Mouse (Mus musculus): ENCODE data around the gene March10. TPM values are rescaled to one million over a fixed set of nuclear protein-coding genes. Genes with fewer than 3 reads are reported as not detected.

The March10 gene
- not detected in 2 replicates for polyA plus RNA-seq (2014; fragmentation: Nextera tagmentation; extraction: Ambion mirVana)

- WGBS: under 1% methylated on average over 35 of the region's 35 CpGs
- Histone ChIP-seq H3K4me3 (ENCODE audit: low read length) (peak within 1 kb of the TSS; percentile 47), H3K9me3 (ENCODE audit: control insufficient read depth, low read length) (no peaks in the 10 kb centered on the region), H3K9ac (ENCODE audit: low read depth, low read length) (peak within 1 kb of the TSS; percentile 54), H3K27me3 (ENCODE audit: control insufficient read depth, insufficient read depth, low read length) (no peaks in the 10 kb centered on the region), H3K4me1 (ENCODE audit: control insufficient read depth, insufficient read depth, low read length) (peaks cover 6% of the 10 kb centered on the region), H3K36me3 (ENCODE audit: control insufficient read depth, insufficient read depth, low read length) (no peaks in the 10 kb centered on the region), H3K4me2 (replicated peaks; ENCODE audit: low read depth, low read length) (peak within 1 kb of the TSS; percentile 83), H3K27ac (ENCODE audit: low read depth, low read length) (no peak within 1 kb of the TSS)
- ATAC-seq (ENCODE audit: low FRiP score, low TSS enrichment): peak; percentile 54; the same call in 1 of the 2 replicates
Observed at GRCm38 (mm10) chr11:105456497-105456907, at the start of gene March10. Gene March10 (minus strand): TSS chr11:105456735.

- Histone ChIP-seq H3K4me3 (ENCODE audit: low read length) (no peak overlapping the region), H3K9me3 (ENCODE audit: control insufficient read depth, low read length) (no peaks in the 10 kb centered on the region), H3K36me3 (ENCODE audit: control insufficient read depth, insufficient read depth, low read length) (no peaks in the 10 kb centered on the region), H3K27me3 (ENCODE audit: control insufficient read depth, insufficient read depth, low read length) (no peaks in the 10 kb centered on the region), H3K4me2 (replicated peaks; ENCODE audit: low read depth, low read length) (no peak overlapping the region), H3K27ac (ENCODE audit: low read depth, low read length) (no peak overlapping the region), H3K9ac (ENCODE audit: low read depth, low read length) (no peak overlapping the region), H3K4me1 (ENCODE audit: control insufficient read depth, insufficient read depth, low read length) (no peaks in the 10 kb centered on the region; the same call in 1 of the 2 replicates)
- no peak for ATAC-seq (ENCODE audit: low FRiP score, low TSS enrichment)
- 77% methylated on average over 11 of the region's 11 CpGs for WGBS
Observed at GRCm38 (mm10) chr11:105506322-105506721, 49.8 kb upstream of the March10 start.

- H3K4me3 ChIP-seq (ENCODE audit: low read length): no peak overlapping the region
- no peak overlapping the region for H3K9ac ChIP-seq (ENCODE audit: low read depth, low read length)
- H3K36me3 ChIP-seq (ENCODE audit: control insufficient read depth, insufficient read depth, low read length): no peaks in the 10 kb centered on the region
- no peaks in the 10 kb centered on the region; the same call in 1 of the 2 replicates for H3K4me1 ChIP-seq (ENCODE audit: control insufficient read depth, insufficient read depth, low read length)
- H3K27ac ChIP-seq (ENCODE audit: low read depth, low read length): no peak overlapping the region
- H3K27me3 ChIP-seq (ENCODE audit: control insufficient read depth, insufficient read depth, low read length): no peaks in the 10 kb centered on the region
- no peaks in the 10 kb centered on the region for H3K9me3 ChIP-seq (ENCODE audit: control insufficient read depth, low read length)
- no peak for ATAC-seq (ENCODE audit: low FRiP score, low TSS enrichment)
- WGBS: 81% methylated on average over 3 of the region's 3 CpGs
- no peak overlapping the region for H3K4me2 ChIP-seq (replicated peaks; ENCODE audit: low read depth, low read length)
Observed at GRCm38 (mm10) chr11:105505038-105505437, 48.5 kb upstream of the March10 start.

DNA sequence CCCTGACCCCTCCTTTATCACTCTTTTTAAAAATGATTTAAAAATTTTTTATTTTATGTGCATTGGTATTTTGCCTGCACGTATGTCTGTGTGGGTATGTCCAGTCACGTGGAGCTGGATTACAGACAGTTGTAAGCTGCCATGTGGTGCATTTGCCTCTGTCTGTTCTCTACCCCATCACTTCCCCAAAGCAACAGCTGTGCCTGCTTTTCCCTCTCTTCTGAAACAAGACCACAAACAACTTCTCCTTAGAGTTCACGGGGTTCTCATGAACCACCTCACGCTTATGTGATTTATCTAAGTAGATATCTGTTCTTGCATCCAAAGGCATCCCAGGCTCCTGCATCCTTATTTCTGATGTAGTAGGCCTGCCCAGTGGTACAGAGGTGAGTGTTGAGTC is 45.8 kb upstream of the March10 start:
- no peaks in the 10 kb centered on the region for H3K36me3 ChIP-seq (ENCODE audit: control insufficient read depth, insufficient read depth, low read length)
- no peak overlapping the region for H3K4me3 ChIP-seq (ENCODE audit: low read length)
- 90% methylated on average over 4 of the region's 4 CpGs for WGBS
- no peaks in the 10 kb centered on the region; the same call in 1 of the 2 replicates for H3K4me1 ChIP-seq (ENCODE audit: control insufficient read depth, insufficient read depth, low read length)
- no peaks in the 10 kb centered on the region for H3K27me3 ChIP-seq (ENCODE audit: control insufficient read depth, insufficient read depth, low read length)
- no peak for ATAC-seq (ENCODE audit: low FRiP score, low TSS enrichment)
- no peak overlapping the region for H3K9ac ChIP-seq (ENCODE audit: low read depth, low read length)
- H3K9me3 ChIP-seq (ENCODE audit: control insufficient read depth, low read length): no peaks in the 10 kb centered on the region
- H3K4me2 ChIP-seq (replicated peaks; ENCODE audit: low read depth, low read length): no peak overlapping the region
- no peak overlapping the region for H3K27ac ChIP-seq (ENCODE audit: low read depth, low read length)

DNA sequence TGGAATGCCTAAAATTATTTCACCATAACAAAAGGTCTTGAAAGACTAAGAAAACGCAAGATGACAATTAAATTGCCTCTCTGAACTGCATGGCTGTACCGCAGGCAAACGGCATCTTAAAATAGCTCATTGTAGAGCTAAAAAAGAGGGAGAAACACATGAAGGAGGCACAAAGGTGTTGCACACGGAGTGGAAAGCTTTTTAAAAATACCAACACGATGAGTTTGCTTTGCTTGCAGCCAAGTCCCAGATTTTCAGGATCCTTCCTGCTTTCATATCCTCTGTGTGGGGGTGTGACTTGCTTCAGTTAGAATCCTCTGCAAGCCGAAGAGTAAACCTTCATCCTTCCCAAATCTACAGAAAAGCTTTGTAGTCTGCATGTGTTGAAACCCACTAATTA is 41.0 kb upstream of the March10 start:
- no peak for ATAC-seq (ENCODE audit: low FRiP score, low TSS enrichment)
- WGBS: 70% methylated on average over 6 of the region's 6 CpGs

GRCm38 (mm10) chr11:105496665-105497064 is 40.1 kb upstream of the March10 start:
- Histone ChIP-seq H3K9me3 (ENCODE audit: control insufficient read depth, low read length) (no peaks in the 10 kb centered on the region), H3K4me2 (replicated peaks; ENCODE audit: low read depth, low read length) (no peak overlapping the region; the same call in 1 of the 2 replicates), H3K4me1 (ENCODE audit: control insufficient read depth, insufficient read depth, low read length) (peaks cover 9% of the 10 kb centered on the region; the same call in 1 of the 2 replicates), H3K27ac (ENCODE audit: low read depth, low read length) (no peak overlapping the region), H3K36me3 (ENCODE audit: control insufficient read depth, insufficient read depth, low read length) (no peaks in the 10 kb centered on the region), H3K9ac (ENCODE audit: low read depth, low read length) (no peak overlapping the region), H3K27me3 (ENCODE audit: control insufficient read depth, insufficient read depth, low read length) (no peaks in the 10 kb centered on the region), H3K4me3 (ENCODE audit: low read length) (no peak overlapping the region)
- 54% methylated on average over 7 of the region's 7 CpGs for WGBS
- no peak for ATAC-seq (ENCODE audit: low FRiP score, low TSS enrichment)

More for the DNA sequence above, 41.0 kb upstream of the March10 start:
- no peak overlapping the region for H3K4me3 ChIP-seq (ENCODE audit: low read length)
- H3K4me1 ChIP-seq (ENCODE audit: control insufficient read depth, insufficient read depth, low read length): peaks cover 9% of the 10 kb centered on the region; the same call in 1 of the 2 replicates
- H3K27me3 ChIP-seq (ENCODE audit: control insufficient read depth, insufficient read depth, low read length): no peaks in the 10 kb centered on the region
- no peak overlapping the region for H3K4me2 ChIP-seq (replicated peaks; ENCODE audit: low read depth, low read length)
- no peaks in the 10 kb centered on the region for H3K9me3 ChIP-seq (ENCODE audit: control insufficient read depth, low read length)
- H3K27ac ChIP-seq (ENCODE audit: low read depth, low read length): no peak overlapping the region
- no peaks in the 10 kb centered on the region for H3K36me3 ChIP-seq (ENCODE audit: control insufficient read depth, insufficient read depth, low read length)
- no peak overlapping the region for H3K9ac ChIP-seq (ENCODE audit: low read depth, low read length)

DNA sequence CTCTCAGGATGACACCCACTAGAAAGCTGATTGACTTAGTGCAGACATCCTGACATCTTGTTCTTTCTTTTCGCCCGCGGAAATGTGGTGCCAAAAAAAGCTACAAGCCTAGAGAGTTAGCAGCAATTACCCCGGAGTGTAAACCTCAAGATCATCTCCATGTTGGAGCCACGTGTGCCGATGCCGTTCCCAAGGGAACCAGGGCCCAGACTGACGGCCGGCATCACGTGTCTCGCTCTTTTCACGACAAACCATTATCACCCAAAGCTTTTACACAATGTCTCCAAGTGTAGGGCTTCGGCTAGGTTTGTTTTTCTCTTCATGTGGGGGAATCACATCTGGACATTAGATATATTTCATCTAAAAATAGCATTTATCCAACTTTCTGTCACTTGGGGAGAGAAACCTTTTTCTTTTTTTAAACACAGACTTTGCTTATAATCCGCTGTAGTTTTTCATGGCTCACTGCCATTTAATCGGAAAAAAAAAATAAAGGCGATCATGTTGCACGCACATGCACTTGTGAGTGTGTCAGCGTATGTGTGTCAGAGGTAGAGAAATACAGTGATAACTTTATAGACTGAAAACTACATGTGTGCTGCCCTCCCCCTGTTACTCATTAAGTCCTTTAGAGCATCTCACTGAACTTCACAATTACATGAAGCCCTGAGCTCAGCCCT is 39.2 kb upstream of the March10 start:
- Histone ChIP-seq H3K4me3 (ENCODE audit: low read length) (no peak overlapping the region), H3K27me3 (ENCODE audit: control insufficient read depth, insufficient read depth, low read length) (no peaks in the 10 kb centered on the region), H3K4me2 (replicated peaks; ENCODE audit: low read depth, low read length) (no peak overlapping the region), H3K36me3 (ENCODE audit: control insufficient read depth, insufficient read depth, low read length) (no peaks in the 10 kb centered on the region), H3K27ac (ENCODE audit: low read depth, low read length) (no peak overlapping the region), H3K9ac (ENCODE audit: low read depth, low read length) (no peak overlapping the region), H3K4me1 (ENCODE audit: control insufficient read depth, insufficient read depth, low read length) (peaks cover 9% of the 10 kb centered on the region; the same call in 1 of the 2 replicates), H3K9me3 (ENCODE audit: control insufficient read depth, low read length) (no peaks in the 10 kb centered on the region)
- ATAC-seq (ENCODE audit: low FRiP score, low TSS enrichment): no peak
- WGBS: 60% methylated on average over 18 of the region's 18 CpGs

- ATAC-seq (ENCODE audit: low FRiP score, low TSS enrichment): no peak
- Histone ChIP-seq H3K9me3 (ENCODE audit: control insufficient read depth, low read length) (no peaks in the 10 kb centered on the region), H3K4me1 (ENCODE audit: control insufficient read depth, insufficient read depth, low read length) (peaks cover 9% of the 10 kb centered on the region; the same call in 1 of the 2 replicates), H3K27me3 (ENCODE audit: control insufficient read depth, insufficient read depth, low read length) (no peaks in the 10 kb centered on the region), H3K4me2 (replicated peaks; ENCODE audit: low read depth, low read length) (no peak overlapping the region), H3K4me3 (ENCODE audit: low read length) (no peak overlapping the region), H3K27ac (ENCODE audit: low read depth, low read length) (no peak overlapping the region), H3K36me3 (ENCODE audit: control insufficient read depth, insufficient read depth, low read length) (no peaks in the 10 kb centered on the region), H3K9ac (ENCODE audit: low read depth, low read length) (no peak overlapping the region)
- 81% methylated on average over 6 of the region's 6 CpGs for WGBS
Observed at GRCm38 (mm10) chr11:105494786-105495369, 38.3 kb upstream of the March10 start.

- Histone ChIP-seq H3K4me1 (ENCODE audit: control insufficient read depth, insufficient read depth, low read length) (peaks cover 9% of the 10 kb centered on the region; the same call in 1 of the 2 replicates), H3K27ac (ENCODE audit: low read depth, low read length) (no peak overlapping the region), H3K4me2 (replicated peaks; ENCODE audit: low read depth, low read length) (no peak overlapping the region), H3K27me3 (ENCODE audit: control insufficient read depth, insufficient read depth, low read length) (no peaks in the 10 kb centered on the region), H3K9me3 (ENCODE audit: control insufficient read depth, low read length) (no peaks in the 10 kb centered on the region), H3K4me3 (ENCODE audit: low read length) (no peak overlapping the region), H3K36me3 (ENCODE audit: control insufficient read depth, insufficient read depth, low read length) (no peaks in the 10 kb centered on the region), H3K9ac (ENCODE audit: low read depth, low read length) (no peak overlapping the region)
- WGBS: 87% methylated on average over 4 of the region's 4 CpGs
- ATAC-seq (ENCODE audit: low FRiP score, low TSS enrichment): no peak
Observed at GRCm38 (mm10) chr11:105492392-105492791, 35.9 kb upstream of the March10 start.

Measured in kidney, embryonic 14.5 days (tissue).